Mouse (Mus musculus): ENCODE measurements around the gene Rora.

Gene Rora

DNA sequence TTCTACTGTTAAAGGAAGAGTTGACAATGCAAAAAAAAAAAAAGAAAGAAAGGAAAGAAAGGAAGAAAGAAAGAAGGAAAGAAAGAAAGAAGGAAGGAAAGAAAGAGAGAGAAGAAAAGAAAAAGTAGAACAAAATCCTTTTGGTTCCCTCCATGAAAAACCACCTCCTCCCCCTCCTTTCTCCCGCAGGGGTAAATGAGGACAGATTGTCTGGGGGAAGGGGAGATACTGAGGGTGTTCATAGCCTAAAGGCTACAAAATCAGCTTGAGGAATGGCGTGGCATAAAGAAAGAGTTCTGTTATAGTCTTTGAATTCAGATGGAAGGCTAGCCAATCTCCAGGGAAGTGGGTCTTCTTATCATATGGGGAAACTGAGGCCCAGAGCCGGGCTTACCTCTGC is 107.3 kb downstream of the Rora start:
- DNase-seq, result no peak

DNA sequence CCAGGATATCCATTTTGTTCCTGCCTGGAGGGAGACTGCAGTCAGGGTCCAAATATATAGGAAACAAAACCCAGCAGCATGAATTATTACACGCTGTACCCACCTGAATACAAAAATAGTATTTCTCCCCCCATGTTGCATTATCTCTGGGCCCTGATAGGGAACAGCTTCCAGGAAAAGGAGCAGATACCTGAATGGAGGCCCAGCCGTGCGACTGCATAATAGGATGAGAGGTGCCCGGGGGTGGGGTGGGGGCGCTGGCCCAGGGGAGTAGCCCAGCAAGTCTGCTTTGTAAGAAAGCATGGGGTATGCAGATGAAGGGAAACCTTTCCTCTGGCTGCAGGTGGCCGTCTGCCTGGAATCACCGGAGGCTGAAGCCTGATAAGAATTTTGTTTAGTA is 108.1 kb downstream of the Rora start:
- DNase-seq, result no peak

DNA sequence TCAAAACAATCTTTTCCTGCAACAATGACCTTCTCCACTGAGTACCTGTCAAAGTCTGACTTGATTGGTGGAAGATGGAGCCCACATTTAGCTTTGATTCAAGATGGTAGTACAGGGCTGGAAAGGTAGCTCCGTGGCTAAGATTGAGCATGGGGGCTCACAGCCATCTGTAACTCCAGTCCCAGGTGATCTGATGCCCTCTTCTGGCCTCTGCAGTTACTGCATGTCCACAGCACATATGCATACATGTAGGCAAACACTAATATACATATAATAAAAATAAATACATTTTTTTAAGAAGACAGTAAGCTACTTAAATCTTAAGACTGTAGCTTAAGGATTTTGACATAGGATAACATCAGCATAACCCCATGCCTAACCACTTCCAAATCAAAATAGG is 112.0 kb downstream of the Rora start:
- DNase-seq, result peak; percentile 13

DNA sequence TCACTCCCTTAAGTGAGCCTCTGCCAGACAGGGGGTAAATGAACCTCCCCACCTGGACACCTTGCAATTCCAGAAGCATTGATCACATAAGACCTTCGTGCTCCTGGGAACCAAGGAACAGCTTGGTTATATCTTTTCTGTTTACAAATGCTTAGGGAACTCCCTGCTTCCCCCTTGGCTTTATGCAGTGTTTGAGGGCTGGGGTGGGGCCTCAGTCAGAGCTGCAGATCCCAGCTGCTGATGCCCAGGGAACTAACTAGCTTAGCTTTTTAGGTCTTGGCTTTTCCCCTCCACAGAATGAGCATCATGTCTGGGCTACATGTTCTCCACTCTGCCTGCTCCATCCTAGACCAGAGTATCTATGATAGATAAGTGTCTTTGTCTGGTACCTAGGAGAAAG is 116.1 kb downstream of the Rora start:
- no peak for DNase-seq

DNA sequence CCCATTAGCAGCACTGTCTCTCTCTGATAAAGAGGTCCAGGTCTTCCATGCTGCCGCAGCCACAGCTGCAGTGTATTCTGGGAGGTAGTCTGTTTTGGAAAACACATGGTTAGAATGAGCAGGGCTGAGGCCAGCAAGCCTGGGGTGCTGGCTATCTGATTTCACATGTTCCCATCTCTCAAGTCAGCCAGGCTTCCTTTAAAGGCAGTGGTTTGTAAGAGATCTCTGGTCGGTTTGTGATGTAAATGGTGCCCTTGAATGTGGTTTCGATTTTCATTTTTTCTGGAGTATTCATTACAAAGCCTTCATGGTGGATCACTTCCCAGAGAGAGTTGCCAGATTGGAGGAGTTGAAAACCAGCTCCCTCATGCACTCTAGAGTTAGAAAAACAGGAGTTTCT is 117.8 kb downstream of the Rora start:
- DNase-seq, result no peak

DNA sequence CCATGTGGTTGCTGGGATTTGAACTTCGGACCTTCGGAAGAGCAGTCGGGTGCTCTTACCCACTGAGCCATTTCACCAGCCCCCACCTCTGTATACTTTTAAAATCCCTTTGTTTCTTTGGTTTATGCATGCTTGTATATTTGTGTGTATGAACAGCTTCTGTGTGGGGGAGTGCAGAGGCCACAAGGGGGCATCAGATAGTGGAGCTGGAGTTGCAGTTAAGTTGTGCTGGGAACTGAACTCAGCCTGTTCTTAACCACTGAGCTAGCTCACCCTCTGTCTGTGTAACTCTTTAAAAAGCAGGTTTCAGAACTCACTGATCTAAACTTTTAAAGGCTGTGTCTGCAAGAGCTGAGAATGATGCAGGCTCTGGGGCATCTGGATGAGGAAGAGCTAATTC is 120.2 kb downstream of the Rora start:
- no peak for DNase-seq

DNA sequence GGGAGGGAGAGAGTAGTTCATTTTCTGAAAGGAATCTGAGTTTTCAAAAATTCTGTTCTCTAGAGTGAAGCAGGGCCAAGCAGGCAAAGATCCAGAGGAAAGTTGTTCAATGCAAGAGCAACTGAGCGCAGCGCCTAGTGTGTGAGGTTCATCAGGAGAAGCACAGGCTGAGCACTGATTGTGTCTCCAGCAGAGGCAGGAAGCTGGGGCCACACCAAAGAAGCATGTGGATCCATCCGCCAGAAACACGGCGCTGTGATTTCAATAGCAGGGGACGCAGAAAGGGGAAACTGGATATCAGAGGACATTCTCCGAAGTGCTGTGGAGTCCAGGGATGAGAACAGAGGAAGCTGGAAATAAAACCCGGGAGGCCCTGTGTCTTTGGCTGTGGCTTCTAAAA is 128.4 kb downstream of the Rora start:
- DNase-seq, result no peak

DNA sequence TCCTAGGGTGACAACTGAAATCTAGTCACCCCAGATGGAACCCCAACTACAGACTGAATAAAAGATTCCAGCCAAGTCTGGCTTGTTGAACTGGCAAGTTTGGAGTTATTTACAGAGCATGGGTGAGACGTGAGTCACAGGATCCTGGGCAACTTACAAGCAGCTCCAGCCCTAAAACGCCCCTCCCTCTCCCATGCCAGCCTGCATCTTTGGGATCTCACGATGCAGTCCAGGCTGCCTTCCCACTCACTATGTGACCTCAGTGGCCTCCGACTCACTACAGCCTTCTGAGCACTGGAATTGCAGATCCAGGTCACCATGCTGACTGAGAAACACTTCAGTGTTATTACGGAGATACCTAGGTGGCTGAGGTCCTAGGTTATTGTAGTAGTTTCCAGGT is 129.0 kb downstream of the Rora start:
- no peak for DNase-seq

DNA sequence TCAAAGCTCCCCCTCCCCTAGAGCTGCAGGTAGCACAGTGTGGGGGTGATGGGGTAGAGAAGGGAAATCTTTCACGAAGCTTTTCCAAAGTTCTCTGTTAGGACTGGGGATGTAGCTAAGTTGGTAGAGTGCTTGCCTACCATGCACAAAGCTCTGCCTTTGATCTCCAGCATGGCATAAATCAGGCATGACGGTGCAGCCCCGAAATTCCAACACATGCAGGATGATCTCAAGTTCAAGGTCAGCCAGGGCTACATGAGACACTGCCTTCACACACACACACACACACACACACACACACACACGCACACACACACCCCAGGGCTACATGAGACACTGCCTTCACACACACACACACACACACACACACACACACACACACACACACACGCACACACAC is 129.7 kb downstream of the Rora start:
- DNase-seq, result no peak

DNA sequence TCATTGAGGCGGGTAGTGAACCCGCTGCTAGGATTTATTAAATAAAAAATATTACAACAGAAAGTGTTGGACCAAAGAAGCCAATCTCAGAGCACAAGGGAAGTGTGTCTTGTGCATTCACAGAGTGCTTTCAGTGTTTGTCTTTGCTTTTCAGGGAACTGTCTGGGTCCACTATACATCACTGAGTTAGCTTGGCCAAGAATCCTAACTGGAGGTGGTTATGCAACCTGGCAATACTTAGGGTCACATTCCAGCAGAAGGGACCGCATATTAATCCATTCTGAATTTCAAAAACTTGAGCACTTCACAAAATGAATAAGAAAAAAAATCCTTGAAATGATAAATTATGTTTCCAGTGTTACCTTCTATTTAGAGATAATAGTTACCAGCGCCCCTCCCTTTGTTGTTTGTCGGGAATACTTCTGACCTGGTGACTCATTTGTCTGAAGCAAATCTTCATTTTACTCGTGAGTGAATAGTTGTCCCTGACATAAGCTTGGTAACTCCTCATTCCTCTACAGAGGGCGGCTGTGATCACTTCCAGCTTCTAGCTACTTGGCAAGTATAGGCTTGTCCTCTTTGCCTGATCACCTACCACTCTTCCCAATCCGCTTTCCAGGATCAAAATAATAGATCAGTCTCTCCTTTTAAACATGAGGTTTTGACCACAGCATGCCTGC is 133.2 kb downstream of the Rora start:
- no peak for DNase-seq

DNA sequence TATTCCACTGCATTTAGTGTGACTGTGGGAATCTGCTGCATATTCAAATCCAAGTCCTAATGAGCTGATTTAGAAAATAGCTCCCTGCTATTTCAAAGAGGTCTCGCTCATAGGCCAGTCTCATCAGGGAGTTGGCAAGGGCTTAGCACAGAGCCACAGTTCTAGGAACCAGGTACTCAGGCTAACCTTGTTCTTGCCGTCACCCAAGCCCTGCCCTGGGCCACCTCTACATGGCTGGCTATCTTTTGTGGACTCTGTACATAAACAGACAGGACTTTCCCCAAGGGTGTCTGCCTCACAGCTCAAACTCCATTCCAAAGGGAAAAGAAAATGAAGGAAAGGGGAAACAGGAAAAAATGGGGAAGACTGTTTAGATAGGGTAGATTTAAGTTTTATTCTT is 134.1 kb downstream of the Rora start:
- DNase-seq, result no peak

DNA sequence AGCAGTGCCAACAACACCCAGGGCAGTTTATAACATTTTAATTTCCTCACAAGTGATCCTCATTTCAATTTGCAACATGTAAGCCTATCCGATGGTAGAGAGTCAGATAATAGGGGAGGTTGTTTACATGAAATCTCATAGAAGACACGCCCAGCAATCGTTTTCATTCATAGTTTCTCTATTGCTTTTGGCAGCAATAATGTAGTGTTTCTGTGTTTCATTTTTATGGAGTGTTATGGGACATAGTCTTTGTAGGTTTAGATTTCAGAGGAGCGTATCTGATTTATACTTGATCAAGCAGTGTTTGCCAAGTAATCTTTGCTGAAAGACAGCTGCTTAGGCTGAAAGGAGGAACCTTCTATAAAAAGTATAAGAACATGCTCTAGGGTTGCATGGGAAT is 137.3 kb downstream of the Rora start:
- no peak for DNase-seq

DNA sequence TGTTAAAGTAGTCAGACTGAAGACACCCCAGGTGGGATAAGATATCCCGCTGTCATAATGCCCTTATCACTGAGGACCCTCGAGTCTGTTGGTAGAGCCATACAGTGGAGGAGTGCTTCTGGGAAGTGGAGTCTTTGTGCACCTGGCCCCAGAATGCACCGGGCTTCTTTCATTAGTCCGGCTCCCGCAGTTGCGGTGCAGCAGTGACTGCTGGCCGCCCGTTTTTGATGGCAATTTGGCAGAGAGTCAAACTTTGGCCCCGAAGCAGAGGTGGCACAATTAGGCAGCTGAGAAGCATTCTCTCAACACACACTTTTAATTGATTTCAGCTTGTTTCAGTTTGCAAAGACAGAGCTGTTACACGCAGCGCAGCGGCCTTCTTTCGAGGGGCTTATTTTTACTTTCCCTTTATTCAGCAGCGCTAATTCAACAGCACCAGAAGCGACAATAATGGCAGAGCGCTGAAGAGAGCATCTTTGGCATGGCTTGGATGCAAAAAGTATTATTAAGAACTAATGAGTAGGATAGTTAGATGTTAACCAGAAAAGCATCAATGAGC is 138.5 kb downstream of the Rora start:
- DNase-seq, result no peak

DNA sequence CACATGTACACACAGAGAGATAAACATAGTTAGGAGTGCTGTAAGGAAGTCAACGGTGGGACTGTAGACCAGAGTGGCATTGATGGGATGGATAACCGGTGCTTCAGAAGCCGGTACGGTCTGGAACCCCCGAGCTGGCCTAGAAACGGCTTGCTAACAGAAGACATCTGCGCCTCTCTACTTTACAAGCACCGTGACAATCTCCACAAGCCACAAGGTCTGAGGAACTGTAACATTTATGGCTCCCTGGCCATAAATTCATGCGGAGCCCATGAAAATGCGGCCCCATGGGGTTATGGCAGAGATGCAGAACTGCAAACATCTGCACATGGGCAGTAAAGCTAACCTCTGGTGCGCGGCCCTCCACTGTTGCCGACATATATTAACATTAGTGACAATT is 141.7 kb downstream of the Rora start:
- DNase-seq, result no peak

DNA sequence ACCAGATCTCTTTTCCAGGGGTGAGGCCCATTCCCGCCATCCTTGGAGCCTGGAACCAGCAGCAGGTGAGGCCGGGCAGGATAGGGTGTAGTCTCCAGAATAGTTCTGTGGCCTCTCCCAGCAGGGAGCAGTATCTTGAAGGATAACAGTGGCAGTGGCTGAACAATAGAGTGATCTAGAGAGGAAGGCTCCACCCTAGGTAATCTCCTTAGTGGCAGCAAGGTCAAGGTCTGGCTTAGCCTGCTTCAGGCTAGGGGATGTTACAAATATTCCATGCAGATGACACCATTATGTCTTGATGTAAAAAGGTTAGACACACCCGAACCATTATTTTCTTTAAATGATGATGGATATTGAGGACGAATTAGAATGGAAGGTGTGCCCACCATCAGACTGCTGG is 144.6 kb downstream of the Rora start:
- DNase-seq, result no peak

DNA sequence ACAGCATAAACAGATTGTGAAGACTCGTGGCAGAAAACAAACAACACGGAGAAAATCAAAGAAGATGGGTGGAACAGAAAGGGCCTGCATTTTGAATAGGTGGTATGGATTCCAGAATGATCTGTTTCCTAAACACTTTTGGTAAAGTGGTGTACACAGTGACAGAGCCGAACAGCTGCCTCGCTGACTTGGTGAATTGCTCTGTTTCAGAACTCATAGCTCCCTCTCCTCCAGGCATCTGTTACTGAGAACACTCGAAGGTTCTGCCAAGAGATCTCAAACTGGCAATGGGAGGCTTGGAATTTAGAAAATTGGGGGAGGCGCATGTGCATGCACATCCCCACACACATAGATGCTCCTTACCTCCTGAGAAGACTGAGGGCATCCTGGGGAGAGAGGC is 145.5 kb downstream of the Rora start:
- DNase-seq, result no peak

DNA sequence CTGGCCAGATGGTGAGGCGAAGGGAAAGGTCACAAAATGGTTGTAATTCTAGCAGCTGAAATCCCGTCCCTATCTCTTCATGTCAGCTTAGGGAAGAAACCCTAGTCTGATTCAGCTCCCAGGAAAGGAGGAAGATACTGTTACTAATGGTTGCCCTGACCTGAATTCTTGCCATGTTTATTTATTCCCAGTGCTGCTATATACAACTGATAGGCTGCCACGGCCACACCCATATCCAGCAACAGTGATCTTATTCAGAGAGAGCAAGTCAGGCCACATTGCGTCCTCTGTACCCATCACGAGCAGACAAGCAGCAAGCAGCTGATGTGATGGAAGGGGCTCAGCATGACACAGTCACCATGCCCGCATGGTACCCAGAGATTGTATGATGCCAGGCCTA is 150.6 kb downstream of the Rora start:
- DNase-seq, result peak; percentile 17

DNA sequence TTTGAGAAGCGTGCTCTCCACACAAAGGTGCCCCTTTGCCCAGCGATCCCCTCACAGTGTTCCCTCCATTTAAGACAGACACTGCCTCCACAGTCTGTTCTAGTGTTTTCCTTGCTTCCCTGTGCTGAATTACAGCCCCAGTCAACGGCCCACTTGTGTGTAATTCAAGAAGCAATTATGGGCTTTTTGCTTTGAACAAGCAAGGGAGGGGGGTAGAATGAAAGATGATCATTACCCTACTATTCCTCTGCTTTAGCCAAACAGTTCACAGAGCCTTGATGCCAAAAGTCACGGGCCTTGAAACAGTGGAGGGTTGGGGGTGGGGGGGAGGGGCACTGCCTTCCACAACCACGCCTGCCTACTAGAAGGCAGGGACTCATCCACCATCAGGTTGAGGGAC is 152.2 kb downstream of the Rora start:
- DNase-seq, result no peak

DNA sequence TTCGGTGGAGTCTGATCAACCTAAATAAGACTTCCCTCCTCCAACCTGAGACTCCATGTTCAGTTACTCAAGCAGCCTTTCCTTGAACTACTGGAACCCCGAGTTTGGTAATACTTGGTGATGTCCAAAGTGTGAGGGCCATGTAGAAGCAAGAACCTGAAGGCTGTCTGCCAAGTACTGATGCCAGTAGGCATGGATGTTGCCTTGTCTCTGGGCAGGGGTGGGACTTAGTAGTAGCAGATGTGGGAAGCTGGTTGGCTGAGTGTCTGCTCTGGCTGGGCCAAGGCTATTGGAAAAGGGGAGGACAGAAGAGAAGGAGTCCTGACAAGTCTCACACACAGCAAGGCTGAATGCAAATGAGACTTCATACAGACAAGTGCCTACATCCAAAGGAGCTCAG is 154.1 kb downstream of the Rora start:
- DNase-seq, result no peak

DNA sequence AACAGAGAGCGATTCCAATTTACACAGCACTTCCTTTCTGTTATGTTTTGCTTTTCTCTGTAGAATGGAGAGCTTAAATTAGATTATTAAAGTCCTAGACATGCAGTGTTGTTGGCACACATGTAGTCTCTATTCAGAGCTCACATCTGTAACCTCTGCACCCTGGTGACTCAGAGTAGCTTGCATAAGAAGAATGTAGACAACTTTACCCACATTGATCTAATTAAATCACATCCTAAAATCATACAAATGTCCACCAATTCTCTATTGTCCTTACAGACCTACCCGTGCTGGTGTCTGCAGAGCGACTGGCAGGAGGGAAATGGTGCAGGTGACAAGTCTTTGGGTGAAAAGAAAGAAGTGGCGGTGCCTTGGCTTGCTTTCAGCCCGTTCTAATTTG is 155.9 kb downstream of the Rora start:
- no peak for DNase-seq

DNA sequence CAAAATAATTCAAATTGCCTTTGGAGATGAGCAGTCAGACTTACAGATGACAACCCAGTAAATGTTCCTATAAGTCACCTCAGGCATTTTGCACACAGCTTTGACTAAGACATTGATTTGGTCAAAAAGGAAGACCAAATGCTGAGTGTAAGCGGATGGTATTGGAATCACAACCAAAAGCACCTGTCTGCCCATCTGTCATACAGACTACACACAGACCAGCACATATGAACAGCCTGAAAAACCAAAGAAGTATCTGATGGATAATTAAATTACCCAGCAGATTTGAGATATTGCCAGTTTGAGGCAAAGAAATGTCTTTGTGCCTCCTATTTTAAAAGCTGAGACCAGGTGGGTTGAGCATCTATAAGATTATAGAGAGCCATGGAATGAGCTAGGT is 161.1 kb downstream of the Rora start:
- DNase-seq, result no peak

DNA sequence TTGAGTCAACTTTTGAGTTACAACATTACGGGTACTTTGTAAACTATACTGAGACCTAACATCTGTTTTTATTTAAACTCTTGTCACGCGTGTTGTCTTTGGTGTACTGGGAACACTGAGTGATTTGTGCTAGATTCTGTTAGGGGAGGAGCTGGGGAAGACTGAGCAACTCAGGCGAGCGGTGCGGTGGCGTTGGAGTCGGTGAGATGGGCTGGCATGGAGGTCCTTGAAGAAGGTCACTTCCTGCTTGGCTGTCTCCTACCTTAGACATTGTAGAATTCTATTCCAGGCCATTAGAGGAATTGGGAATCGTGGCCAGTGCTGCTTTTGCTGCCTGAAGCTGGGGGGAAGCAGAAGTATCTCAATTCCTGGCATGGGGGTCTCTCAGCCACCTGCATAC is 162.3 kb downstream of the Rora start:
- no peak for DNase-seq

DNA sequence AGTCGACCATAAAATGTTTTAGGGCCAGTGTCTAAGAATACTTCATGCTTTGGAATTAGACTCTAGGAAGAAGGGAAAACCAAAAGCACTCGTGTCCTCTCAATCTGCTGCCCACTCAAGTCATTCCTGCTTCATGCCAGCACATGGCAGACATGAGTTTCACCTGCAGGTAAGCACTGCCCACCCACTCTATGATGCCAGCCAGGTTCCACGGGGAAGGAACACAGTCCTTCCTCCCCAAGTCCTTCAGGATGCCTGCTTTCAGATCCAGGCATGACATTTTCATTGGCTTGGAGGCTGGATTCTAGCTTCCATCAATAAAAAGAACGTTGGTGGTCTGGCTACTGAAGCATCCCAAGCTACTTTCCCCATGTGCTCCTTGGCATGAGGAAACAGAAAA is 166.4 kb downstream of the Rora start:
- DNase-seq, result no peak

DNA sequence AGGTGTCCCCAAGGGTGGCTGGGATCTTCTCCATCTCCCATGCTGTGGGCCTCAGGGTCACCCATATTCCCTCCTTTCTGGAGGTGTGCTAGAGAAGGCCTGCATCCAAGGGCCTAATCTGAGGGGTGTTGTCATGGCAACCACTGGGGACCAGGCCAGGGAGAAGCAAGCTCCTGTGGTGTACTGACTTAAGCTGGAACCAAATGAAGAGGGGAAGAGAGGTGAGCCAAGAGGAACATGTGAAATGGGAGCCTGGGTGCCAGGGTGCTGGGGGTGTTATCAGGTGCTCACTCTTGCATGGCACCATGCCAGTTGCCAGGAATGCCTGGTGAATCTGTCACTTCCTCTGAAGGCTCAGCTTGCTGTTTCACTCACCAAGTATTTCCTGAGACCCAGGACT is 166.9 kb downstream of the Rora start:
- DNase-seq, result peak; percentile 16

DNA sequence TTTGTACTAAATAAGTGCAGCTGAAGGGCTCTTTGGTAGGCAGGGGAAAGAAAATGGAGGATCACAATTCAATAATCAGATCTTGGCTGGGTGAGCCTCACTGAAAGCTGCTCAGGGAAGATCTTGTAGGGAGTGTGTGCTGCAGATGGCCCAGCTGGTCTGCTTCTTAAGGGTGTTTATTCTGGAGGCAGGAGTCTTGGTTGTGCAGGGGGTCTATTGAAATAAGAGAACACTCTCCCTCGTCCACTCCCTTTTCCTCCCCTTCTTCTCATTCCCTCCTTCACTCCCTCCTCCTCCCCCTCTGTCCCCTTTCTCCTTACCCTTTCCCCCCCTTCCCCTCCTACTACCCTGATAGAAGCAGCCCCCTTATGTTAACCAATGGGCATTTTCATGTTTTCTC is 167.8 kb downstream of the Rora start:
- no peak for DNase-seq

DNA sequence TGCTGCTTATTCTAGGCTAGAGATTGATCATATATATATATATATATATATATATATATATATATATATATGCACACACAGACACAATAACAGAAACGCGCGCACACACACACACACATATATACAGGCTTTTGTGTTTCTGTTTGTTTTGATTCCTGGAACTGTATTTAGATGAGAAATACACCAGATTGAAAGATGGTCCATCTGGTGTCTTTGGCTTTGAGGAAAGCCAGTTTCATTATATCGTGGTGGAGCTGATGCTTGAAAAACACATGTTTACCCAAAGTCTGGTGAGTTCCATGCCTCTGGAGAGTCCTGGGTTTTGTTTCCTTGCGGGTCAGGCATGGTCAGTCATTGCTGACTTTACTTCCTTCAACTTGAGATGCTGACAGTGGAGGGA is 169.7 kb downstream of the Rora start:
- DNase-seq, result no peak

Data from kidney, postnatal 14 days (tissue).